Mouse (Mus musculus) ovary, postnatal 10 days (tissue): ENCODE data around the gene Krtcap2.
A peak's percentile ranks its signal among the peaks of the same experiment; 100 is the strongest.

Experiments used
- DNase-seq: peaks from one replicate; pipeline ENCODE4 v3.0.0; 2022; ENCODE audit warnings: low spot score

Krtcap2 gene

GRCm38 (mm10) chr3:89225918-89226317, 19.8 kb upstream of the Krtcap2 start:
- no peak for DNase-seq

DNA sequence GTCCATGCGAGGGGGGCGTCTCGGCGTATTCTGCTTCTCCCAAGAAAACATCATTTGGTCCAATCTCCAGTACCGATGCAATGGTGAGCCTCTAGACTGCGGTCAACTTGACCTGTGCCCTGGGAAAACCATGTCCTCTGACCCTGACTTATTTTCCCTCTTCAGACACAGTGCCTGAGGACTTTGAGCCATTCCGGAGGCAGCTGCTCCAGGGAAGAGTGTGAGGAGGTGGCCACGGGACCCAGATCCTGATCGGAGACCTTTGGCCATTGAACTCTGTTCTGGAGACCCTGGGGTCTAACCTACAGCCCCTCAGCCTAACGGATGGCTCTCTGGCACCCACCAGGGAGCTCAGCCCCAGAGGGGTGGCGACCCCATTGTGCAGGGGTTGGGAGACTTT, 19.4 kb upstream of the Krtcap2 start:
- no peak for DNase-seq

GRCm38 (mm10) chr3:89226900-89227299, 18.9 kb upstream of the Krtcap2 start, which contains the start of gene Mtx1:
Gene Mtx1, minus strand, starts transcription at chr3:89227088.
- DNase-seq, result no peak

DNA sequence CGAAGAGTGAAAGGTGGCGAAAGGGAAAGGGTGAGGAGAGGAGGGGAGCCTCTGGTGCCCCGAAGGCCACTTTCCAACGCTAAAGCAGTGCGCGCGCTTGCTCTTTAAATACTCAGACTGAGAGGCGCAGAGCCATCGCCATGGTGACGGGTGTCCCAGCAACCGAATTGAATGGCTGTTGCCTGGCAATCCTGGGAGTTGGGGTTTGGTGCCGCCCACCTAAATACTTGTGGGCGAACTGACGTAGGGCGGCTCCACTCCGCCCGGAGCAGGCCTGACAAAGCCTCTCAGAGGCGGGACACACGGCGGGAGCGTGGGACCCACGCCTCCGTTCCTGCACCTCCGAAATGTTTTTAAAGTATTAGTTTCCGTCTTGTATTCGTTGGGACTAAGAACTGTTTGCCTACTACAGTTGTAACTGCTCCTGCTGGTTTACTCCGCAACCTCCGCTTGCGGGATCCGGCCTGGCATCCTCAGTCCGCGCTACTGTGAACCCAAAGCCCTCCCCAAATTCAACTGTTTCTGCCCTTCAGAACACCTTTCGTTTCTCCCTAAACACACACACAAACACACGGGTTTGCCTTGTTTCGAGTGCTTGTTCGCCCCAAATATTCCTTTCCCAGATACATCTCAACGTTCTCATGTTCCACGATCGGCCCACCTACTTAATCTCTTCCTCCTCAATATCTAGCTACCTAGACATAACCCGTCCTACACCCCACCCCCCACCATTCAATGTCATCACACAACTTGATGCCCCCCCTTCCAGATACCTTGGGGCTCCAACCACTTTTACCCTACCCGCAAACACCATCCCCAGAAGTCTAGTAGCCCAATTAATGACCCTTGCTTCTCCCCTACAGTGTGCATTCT, 18.2 kb upstream of the Krtcap2 start:
- DNase-seq, result peak; percentile 83

GRCm38 (mm10) chr3:89228180-89228549, 17.6 kb upstream of the Krtcap2 start:
- peak; percentile 82 for DNase-seq

DNA sequence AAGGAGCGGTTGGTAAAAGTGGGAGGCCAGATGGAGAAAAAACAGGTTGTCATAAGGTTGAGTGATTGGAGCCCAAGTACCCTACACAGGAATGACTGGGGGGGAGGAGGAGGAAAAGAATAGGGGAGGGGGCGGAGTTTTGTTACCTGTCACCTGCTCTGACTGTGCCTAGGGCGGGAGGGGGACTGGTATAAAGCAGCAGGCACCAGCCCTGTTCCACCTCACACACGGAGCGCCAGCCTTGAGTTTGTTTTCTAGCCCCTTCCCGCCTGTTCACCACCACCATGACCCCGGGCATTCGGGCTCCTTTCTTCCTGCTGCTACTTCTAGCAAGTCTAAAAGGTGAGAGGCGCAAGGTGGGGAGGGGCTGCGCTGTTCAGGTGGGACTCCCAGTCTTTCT, 16.9 kb upstream of the Krtcap2 start, which contains the start of gene Muc1:
Muc1 (plus strand) TSS at position 222 of the 400 bp plus-strand sequence.
- DNase-seq, result no peak

DNA sequence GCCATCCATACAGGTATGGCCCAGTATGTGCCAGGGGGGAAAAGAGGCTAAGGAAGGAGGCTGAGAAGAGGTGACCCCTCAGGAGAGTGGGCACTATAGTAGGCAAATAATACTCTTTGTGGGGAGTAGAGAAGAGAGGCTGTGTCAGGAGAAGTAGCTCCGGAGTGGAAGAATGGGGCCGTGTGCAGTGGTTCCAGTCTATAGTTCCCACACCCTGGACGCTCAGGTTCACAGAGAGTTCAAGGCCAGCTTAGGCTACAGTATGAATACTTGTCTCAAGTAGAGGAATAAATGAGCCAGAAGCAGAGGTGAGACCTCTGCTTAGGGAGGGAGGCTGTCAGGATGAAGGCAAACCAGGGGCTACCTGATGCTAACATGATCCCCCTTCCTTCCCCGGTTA, 16.5 kb upstream of the Krtcap2 start:
- DNase-seq, result no peak

GRCm38 (mm10) chr3:89230561-89230960, 15.2 kb upstream of the Krtcap2 start:
- DNase-seq, result no peak

DNA sequence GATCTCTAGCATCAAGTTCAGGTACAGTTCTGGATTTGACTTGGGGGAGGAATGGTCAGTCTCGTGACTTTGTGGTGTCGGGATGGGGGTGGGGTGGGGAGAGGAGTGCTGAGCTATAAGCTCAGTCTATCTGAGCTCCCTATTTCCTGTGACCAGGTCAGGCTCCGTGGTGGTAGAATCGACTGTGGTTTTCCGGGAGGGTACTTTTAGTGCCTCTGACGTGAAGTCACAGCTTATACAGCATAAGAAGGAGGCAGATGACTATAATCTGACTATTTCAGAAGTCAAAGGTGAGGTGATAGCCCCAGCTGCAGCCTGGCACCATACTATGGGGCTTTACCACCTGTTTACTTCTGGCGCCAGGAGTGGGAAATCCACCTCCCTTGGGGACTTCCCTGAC, 14.4 kb upstream of the Krtcap2 start:
- DNase-seq, result no peak

- no peak for DNase-seq
Measured at GRCm38 (mm10) chr3:89231772-89232275, 13.9 kb upstream of the Krtcap2 start.

- no peak for DNase-seq
Measured at GRCm38 (mm10) chr3:89232614-89233013, 13.2 kb upstream of the Krtcap2 start.

GRCm38 (mm10) chr3:89233562-89234110, 12.1 kb upstream of the Krtcap2 start:
- DNase-seq, result no peak

GRCm38 (mm10) chr3:89236516-89236915, 9.2 kb upstream of the Krtcap2 start:
- no peak for DNase-seq

DNA sequence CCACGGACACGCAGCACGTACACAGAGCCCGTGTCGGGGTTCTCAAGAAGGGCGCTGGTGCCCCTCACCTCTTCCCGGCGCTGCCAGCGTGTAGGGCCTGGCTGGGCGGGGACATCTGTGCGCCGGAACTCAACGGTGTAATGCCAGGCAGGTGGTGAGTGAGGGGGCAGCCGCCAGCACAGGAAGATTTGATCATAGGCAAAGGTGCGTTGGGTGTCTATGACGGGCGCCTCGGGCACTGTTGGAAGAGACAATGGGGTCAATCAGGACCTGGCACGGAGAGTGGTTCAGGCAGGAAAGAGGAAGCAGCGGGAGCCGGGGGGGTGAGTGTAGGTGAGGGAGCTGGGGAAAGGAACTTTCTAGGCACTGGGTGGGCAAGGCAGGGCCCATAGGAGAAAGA, 8.1 kb upstream of the Krtcap2 start:
- no peak for DNase-seq

DNA sequence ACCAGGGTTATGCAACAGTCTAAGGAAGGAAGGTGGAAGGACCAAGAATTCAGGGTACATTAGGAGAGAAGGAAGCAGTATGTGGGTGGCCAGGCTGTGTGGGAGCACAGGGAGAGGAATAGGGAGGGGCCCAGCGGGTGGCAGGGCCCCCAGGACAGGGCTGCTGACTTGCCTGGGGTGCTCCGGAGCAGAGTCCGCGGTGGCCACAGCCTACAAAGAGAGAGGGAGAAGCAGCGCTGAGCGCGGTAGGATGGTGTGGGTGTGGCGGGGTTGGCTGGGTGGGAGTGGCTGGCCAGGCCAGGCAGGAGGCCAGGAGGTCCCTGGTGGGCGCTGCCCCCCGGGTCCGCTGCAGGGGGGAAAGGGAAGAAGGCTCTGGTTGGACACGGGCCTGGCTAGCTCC, 7.3 kb upstream of the Krtcap2 start:
- DNase-seq, result no peak

GRCm38 (mm10) chr3:89242331-89242895, 3.4 kb upstream of the Krtcap2 start:
- no peak for DNase-seq

DNA sequence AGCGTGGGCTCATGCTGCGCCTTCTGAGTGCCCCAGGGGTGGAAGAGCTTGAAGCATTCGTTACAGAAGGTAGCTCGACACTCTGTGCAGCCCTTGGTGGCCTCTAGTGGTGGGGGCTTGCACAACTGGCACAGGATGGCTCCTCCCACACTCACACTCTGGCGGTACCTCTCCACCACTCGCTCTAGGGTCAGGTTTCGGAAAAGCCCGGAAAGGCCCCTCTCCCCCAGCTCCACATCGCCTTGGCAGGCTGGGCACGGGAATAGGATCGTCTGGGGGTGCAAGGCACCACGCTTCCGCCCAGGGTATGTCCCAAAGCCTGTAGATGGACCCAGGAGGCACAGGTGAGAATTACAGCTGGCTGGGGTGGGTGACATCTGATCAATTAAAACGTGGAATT, 2.2 kb upstream of the Krtcap2 start:
- DNase-seq, result no peak

DNA sequence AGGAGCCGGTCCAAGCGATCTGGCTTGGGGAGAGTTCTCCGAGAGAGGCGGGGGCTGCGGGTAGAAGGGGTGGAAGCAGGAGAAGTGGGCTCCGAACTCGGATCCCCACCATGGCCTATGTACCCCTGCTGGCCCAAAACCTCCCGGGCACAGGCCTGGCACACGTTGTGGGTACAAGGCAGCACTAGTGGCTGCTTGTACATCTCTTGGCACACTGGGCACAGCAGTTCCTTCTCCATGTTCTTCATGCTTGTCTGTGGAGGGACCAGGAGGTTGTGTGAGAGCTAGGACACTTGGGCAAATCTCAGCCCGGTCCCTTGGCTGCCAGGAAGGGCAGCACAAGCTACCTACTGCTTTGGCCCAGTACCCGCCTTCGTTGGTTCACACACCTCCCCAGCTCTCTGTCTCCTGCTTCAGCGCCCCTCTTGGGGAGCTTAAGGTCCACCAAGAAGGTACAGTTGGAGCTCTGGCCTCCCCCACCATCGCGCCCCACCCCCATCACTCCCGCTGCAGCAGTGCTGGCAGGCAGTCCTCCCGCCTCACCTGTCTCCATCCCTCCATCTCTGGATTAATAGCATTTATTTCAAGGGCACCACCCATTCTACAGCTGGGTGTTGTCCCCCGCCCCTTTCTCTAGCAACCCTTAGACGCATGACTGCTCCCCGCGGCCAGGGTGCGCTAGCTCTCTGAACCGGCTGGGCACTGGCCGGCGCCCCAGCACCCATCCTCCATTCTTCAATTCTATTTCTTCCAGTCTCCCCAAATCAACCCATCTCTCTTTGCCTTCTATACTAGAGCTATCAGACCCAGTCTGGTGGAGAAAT, 1.4 kb upstream of the Krtcap2 start:
- DNase-seq, result no peak

DNA sequence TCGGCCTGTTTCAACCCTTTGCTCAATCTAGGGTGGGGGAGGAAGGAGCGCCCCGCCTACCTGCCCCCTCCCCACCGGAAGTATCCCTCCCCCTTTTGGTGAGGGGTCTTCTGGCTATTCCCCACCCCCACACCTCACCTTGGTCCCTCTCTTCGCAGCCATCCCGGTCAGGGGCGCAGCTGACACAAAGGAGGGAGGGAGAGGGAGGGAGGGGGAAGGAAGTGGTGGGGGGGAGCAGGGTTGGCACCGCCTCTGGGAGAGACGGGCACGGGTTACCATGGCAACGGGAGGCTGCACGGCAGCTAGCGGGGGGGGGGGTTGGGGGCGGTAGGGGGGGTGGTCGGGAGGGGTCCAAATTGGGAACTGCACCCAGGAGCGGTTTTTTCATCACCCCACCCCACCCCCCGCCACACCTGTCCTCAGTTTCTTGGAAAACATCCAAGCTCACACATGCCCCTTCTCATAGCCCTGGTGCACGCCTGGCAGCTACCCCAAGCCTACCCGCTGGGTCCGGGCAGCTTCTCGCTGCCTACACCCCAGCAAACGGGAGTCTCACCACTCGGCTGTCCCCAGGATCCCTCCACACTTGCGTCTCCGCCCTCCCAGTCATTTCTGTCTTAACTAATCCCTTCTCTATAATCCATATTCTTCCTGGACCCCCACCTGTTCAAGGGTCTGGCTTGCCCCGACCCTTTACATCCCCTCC, 631 bp upstream of the Krtcap2 start:
- no peak for DNase-seq

GRCm38 (mm10) chr3:89246261-89247100, 715 bp downstream of the Krtcap2 start, which contains the start of gene Trim46:
Gene Trim46, minus strand, starts transcription at chr3:89246309.
- DNase-seq, result peak; percentile 80

DNA sequence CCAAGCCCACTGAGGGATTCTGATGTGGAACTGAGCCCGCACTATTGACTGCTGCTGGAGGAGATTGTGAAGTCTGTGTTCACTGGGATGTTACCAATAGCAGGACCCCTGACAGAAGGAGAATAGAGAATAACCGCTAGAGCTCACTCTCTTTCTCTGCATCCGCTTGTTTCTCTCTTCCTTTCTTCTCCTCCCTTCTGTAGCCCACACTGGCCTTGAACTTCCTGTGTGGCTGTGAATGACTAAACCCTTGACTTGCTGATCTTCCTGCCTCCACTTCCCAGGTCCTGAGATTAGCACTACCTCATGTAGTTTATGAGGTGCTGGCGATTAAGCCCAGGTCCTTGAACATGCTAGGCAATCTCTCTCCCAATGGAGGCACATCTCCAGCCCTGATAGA, 1.7 kb downstream of the Krtcap2 start:
- DNase-seq, result no peak
